Mouse (Mus musculus): Measurements from ENCODE around the gene Klf2. TPM values are rescaled to one million over a fixed set of nuclear protein-coding genes. Genes with fewer than 3 reads are reported as not detected.

Gene Klf2
- polyA plus RNA-seq, 1 experiment from 2014 or later, result 3.7 TPM

DNA sequence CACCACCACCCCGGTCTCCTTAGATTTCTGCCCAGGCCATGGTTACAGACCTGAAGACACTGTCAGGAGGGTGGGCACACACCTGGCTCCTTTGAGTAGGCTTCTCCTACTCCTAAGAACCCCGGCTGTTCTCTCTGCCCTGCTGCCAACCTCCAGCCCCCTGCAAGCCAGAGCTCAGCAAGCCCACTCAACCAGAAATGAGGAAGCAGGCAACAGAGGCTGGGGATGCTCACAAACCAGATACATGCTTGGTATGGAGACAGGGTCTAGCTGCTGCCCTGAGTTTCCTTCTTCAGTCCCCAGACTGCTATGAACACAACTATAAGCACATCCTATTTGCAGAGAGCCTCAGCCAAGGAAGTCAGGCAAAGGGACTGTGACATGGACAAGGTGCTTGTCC, 29.3 kb downstream of the Klf2 start:
- no peak overlapping the region for H3K4me3 ChIP-seq
- H3K4me1 ChIP-seq, result no peaks in the 10 kb centered on the region
- peaks cover 70% of the 10 kb centered on the region for H3K36me3 ChIP-seq (replicated peaks)
- no peaks in the 10 kb centered on the region for H3K27me3 ChIP-seq (replicated peaks; ENCODE audit: low read depth, poor library complexity, severe bottlenecking)
- no peak overlapping the region for H3K27ac ChIP-seq (replicated peaks)
- 97% methylated on average over 2 of the region's 2 CpGs for WGBS
- DNase-seq (ENCODE audit: low spot score), result no peak
- H3K9me3 ChIP-seq, result no peaks in the 10 kb centered on the region

DNA sequence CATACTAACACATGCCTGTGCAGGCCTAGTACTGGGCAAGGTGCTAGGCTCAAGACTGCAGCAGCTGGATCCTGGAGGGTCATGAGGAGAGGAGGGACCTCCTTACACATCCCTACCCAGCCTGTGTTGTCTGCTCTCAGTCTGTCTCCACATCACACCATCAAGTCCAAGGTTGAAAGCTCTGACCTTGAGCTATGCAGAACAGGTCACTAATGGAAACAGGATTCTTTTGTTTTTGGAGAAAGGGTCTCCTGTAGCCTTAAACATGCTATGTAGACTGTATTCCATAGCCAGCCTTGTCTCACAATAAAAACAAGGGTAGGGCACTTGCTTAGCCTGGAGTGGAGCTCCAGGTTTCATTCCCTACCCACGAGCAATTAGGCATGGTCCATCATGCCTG, 30.1 kb downstream of the Klf2 start:
- H3K36me3 ChIP-seq (replicated peaks), result peaks cover 75% of the 10 kb centered on the region
- 93% methylated on average over 1 of the region's 1 CpGs for WGBS

DNA sequence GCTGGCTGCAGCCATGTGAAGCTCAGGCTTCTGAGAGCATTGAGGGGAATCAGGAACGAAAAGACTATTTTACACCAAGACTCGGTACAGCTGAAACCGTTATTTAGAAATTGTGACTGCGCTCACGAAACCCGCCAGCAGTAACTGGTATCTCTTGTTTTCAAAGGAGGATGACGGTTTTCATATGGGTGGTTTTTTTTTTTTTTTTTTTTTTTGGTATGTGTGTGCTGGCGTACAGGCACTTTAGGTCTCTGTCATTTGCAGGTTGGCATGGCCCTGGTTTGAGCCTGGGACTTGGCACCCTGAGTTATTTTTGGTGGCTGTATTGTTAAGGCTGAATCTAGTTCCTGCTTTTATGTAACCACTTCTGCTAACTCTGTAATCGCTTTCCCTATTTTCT, 31.0 kb downstream of the Klf2 start:
- peaks cover 75% of the 10 kb centered on the region for H3K36me3 ChIP-seq (replicated peaks)
- H3K4me1 ChIP-seq, result no peaks in the 10 kb centered on the region
- 95% methylated on average over 9 of the region's 9 CpGs for WGBS

More for the DNA sequence above, 30.1 kb downstream of the Klf2 start:
- H3K4me3 ChIP-seq, result no peak overlapping the region
- H3K9me3 ChIP-seq, result no peaks in the 10 kb centered on the region
- no peaks in the 10 kb centered on the region for H3K27me3 ChIP-seq (replicated peaks; ENCODE audit: low read depth, poor library complexity, severe bottlenecking)
- no peaks in the 10 kb centered on the region for H3K4me1 ChIP-seq
- no peak for DNase-seq (ENCODE audit: low spot score)
- H3K27ac ChIP-seq (replicated peaks), result no peak overlapping the region

DNA sequence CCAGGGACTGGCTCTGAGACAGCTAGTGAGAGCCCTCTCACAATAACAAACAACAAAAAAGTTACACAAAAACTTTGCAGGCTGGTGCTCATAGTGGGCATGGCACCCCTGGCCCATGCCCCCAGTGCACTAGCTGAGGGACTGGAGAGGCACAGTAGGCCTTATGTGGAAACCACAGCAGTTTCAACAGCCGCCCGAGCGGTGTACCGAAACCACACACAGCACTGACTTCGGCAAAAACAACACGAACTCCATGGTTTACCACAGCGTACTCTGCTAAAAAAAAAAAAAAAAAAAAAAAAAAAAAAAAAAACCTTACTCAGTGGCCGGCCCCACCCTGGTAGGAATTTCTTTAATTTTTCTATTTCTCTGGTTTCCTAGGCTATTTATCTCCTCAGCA, 31.9 kb downstream of the Klf2 start:
- peaks cover 75% of the 10 kb centered on the region for H3K36me3 ChIP-seq (replicated peaks)
- no peak overlapping the region for H3K4me3 ChIP-seq
- DNase-seq (ENCODE audit: low spot score), result no peak
- no peaks in the 10 kb centered on the region for H3K27me3 ChIP-seq (replicated peaks; ENCODE audit: low read depth, poor library complexity, severe bottlenecking)
- no peaks in the 10 kb centered on the region for H3K9me3 ChIP-seq
- no peaks in the 10 kb centered on the region for H3K4me1 ChIP-seq
- 89% methylated on average over 8 of the region's 8 CpGs for WGBS
- H3K27ac ChIP-seq (replicated peaks), result no peak overlapping the region

More for the DNA sequence above, 31.0 kb downstream of the Klf2 start:
- H3K27ac ChIP-seq (replicated peaks), result no peak overlapping the region
- DNase-seq (ENCODE audit: low spot score), result no peak
- H3K9me3 ChIP-seq, result no peaks in the 10 kb centered on the region
- H3K4me3 ChIP-seq, result no peak overlapping the region
- H3K27me3 ChIP-seq (replicated peaks; ENCODE audit: low read depth, poor library complexity, severe bottlenecking), result no peaks in the 10 kb centered on the region

- H3K36me3 ChIP-seq (replicated peaks), result peaks cover 75% of the 10 kb centered on the region
Observed at GRCm38 (mm10) chr8:72351405-72352005, 32.7 kb downstream of the Klf2 start.

DNA sequence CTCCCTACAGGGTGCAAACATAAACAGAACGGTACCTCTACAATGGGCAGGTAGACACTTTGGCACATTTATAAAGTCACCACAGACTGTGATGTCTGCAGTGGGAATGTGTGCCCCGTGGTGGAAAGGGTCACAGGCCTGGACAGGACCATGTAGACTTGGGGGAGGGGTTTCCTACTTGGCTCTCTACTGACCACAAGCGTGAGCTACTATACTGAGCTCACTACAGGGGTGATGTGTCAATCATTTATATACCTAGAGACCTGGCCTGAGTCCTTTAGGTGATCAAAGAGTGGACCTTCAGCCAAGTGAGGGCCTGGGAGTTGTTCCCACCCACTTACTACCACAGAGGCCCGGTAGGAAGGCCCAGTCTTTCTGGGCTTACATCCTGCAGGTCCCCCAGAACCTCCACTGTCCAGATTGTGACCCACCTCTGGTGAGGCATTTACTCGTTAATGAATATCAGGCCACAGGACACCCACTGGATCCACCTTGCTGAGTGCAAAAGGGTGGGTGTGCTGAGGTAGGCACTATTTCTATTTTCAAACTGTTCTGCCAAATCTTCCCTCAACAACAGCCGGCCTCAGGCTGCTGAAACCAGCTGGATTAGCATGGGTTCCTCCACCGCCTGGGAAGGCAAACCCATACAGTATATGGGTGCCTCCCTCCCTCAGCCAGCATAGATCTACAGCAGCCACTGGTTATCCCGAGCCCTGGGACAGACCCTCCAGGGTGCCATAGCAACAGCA, 34.3 kb downstream of the Klf2 start:
- 88% methylated on average over 8 of the region's 8 CpGs for WGBS
- no peaks in the 10 kb centered on the region for H3K9me3 ChIP-seq
- H3K36me3 ChIP-seq (replicated peaks), result peaks cover 77% of the 10 kb centered on the region

More at GRCm38 (mm10) chr8:72351405-72352005, 32.7 kb downstream of the Klf2 start:
- Histone ChIP-seq H3K4me1 (no peaks in the 10 kb centered on the region), H3K4me3 (no peak overlapping the region), H3K27ac (replicated peaks) (no peak overlapping the region), H3K27me3 (replicated peaks; ENCODE audit: low read depth, poor library complexity, severe bottlenecking) (no peaks in the 10 kb centered on the region), H3K9me3 (no peaks in the 10 kb centered on the region)
- 89% methylated on average over 7 of the region's 7 CpGs for WGBS
- no peak for DNase-seq (ENCODE audit: low spot score)

DNA sequence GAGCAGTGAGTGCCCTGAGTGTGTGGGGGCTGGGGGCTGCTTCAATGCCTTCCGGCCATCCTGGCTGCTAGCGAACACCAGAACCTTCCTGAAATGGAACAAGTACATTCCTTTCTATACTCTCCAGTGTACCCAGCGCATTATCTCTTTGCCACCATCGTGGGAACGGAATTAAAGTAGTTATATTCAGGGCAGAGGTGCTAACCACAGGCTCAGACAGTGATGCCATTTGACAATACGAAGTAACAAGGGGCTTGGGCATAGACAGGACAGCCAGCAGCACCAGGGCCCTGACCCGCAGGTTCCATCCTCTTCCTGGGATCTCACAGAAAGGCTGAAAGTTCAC, 34.8 kb downstream of the Klf2 start:
- Histone ChIP-seq H3K9me3 (no peaks in the 10 kb centered on the region), H3K27me3 (replicated peaks; ENCODE audit: low read depth, poor library complexity, severe bottlenecking) (no peaks in the 10 kb centered on the region), H3K4me3 (no peak overlapping the region), H3K27ac (replicated peaks) (no peak overlapping the region), H3K4me1 (no peaks in the 10 kb centered on the region), H3K36me3 (replicated peaks) (peaks cover 77% of the 10 kb centered on the region)
- 86% methylated on average over 7 of the region's 7 CpGs for WGBS
- DNase-seq (ENCODE audit: low spot score), result no peak

More for the DNA sequence above, 34.3 kb downstream of the Klf2 start:
- no peak for DNase-seq (ENCODE audit: low spot score)
- Histone ChIP-seq H3K27ac (replicated peaks) (no peak overlapping the region), H3K4me3 (no peak overlapping the region), H3K27me3 (replicated peaks; ENCODE audit: low read depth, poor library complexity, severe bottlenecking) (no peaks in the 10 kb centered on the region), H3K4me1 (no peaks in the 10 kb centered on the region)

DNA sequence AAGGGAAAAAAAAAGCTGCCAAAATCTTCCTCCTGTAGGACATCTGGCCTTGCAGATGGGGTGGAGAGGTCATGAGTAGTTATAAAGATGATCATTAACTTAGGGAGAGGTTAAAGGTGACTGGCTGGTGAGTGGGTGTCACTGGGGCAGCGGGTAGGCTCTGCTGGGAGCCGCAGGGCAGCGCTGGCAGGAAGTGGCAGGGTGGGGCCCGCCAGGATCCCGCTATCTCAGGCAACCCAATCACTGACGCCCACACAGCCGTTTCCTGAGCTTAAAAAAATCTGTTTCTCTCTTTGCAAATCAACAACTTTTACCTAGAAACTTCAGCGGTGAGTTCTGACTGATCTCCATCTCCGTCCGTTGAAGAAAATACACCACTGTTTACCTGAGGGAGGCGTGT, 35.4 kb downstream of the Klf2 start:
- DNase-seq (ENCODE audit: low spot score), result no peak
- peaks cover 78% of the 10 kb centered on the region for H3K36me3 ChIP-seq (replicated peaks)
- no peaks in the 10 kb centered on the region for H3K4me1 ChIP-seq
- no peak overlapping the region for H3K4me3 ChIP-seq
- H3K27me3 ChIP-seq (replicated peaks; ENCODE audit: low read depth, poor library complexity, severe bottlenecking), result no peaks in the 10 kb centered on the region
- no peak overlapping the region for H3K27ac ChIP-seq (replicated peaks)
- 77% methylated on average over 11 of the region's 11 CpGs for WGBS
- no peaks in the 10 kb centered on the region for H3K9me3 ChIP-seq

DNA sequence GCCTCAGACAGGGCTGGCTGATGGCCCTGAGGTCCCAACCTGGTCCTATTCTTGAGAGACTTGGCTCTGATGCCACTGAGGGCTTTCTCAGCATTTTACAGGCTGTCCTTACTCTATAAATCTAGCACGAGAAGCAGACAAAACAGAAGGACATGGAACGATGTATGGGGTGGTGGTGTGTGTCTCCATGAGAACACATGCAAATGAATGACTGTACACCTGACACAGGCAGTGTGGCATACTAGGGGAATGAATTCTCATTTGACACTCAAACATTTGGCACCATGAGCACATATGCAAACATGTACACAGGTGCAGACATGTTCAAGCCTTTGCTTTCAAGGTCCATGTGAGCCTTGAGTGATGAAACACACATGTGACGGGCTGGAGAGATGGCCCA, 37.8 kb downstream of the Klf2 start:
- Histone ChIP-seq H3K4me1 (no peaks in the 10 kb centered on the region), H3K4me3 (no peak overlapping the region), H3K9me3 (no peaks in the 10 kb centered on the region), H3K27me3 (replicated peaks; ENCODE audit: low read depth, poor library complexity, severe bottlenecking) (no peaks in the 10 kb centered on the region), H3K36me3 (replicated peaks) (peaks cover 100% of the 10 kb centered on the region), H3K27ac (replicated peaks) (no peak overlapping the region)
- DNase-seq (ENCODE audit: low spot score), result no peak
- 91% methylated on average over 3 of the region's 3 CpGs for WGBS

GRCm38 (mm10) chr8:72360162-72360561, 41.3 kb downstream of the Klf2 start:
- Histone ChIP-seq H3K4me3 (no peak overlapping the region), H3K9me3 (no peaks in the 10 kb centered on the region), H3K27me3 (replicated peaks; ENCODE audit: low read depth, poor library complexity, severe bottlenecking) (no peaks in the 10 kb centered on the region), H3K27ac (replicated peaks) (no peak overlapping the region), H3K36me3 (replicated peaks) (peaks cover 100% of the 10 kb centered on the region), H3K4me1 (no peaks in the 10 kb centered on the region)
- no peak for DNase-seq (ENCODE audit: low spot score)

DNA sequence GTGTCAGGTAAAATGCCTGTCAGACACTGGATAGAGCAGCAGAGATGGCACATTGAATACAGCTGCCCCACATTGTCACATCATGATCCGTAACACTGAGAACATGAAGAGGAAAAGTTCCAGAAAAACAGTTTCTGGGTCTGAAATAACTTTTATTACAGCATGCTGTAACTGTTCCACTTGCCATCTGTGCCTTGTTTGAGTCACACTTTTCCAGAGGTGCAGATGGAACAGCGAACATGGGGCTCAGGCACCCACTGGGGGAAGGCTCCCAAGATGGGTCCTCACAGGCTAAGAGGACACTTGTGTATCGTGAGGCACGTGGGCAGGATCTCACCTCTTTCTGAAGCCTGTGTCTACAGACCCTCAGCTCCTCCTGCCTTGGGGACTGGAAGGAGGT, 43.9 kb downstream of the Klf2 start:
- 94% methylated on average over 4 of the region's 4 CpGs for WGBS
- Histone ChIP-seq H3K27ac (replicated peaks) (no peak overlapping the region), H3K4me1 (no peaks in the 10 kb centered on the region), H3K4me3 (no peak overlapping the region), H3K9me3 (no peaks in the 10 kb centered on the region), H3K36me3 (replicated peaks) (peaks cover 100% of the 10 kb centered on the region), H3K27me3 (replicated peaks; ENCODE audit: low read depth, poor library complexity, severe bottlenecking) (no peaks in the 10 kb centered on the region)
- DNase-seq (ENCODE audit: low spot score), result no peak

DNA sequence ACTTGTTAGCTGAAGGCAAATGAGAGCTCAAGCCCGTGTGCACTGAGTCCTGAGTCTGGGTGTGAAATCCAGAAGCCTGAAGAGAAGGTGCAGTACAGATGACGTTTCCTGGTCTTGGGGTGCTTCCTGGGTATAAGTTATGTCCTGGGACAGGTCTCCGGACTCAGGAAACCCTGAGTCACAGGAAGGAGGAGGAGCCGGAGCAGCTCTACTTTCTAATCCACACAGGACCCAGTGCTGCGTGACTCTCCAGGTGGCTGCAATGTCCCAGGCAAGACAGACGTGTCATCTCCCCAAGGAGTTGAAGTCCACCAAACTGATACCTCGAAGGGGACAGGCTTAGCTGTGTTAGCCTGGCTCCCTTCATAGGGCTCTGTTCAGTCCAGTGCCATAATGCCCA, 44.6 kb downstream of the Klf2 start:
- H3K27ac ChIP-seq (replicated peaks), result no peak overlapping the region
- no peaks in the 10 kb centered on the region for H3K9me3 ChIP-seq
- DNase-seq (ENCODE audit: low spot score), result no peak
- no peaks in the 10 kb centered on the region for H3K27me3 ChIP-seq (replicated peaks; ENCODE audit: low read depth, poor library complexity, severe bottlenecking)
- H3K36me3 ChIP-seq (replicated peaks), result peaks cover 100% of the 10 kb centered on the region
- H3K4me1 ChIP-seq, result no peaks in the 10 kb centered on the region
- no peak overlapping the region for H3K4me3 ChIP-seq
- WGBS, result 91% methylated on average over 7 of the region's 7 CpGs

- Histone ChIP-seq H3K4me3 (no peak overlapping the region), H3K36me3 (replicated peaks) (peaks cover 100% of the 10 kb centered on the region), H3K27ac (replicated peaks) (no peak overlapping the region), H3K4me1 (no peaks in the 10 kb centered on the region), H3K27me3 (replicated peaks; ENCODE audit: low read depth, poor library complexity, severe bottlenecking) (no peaks in the 10 kb centered on the region), H3K9me3 (no peaks in the 10 kb centered on the region)
- no peak for DNase-seq (ENCODE audit: low spot score)
- 97% methylated on average over 2 of the region's 2 CpGs for WGBS
Observed at GRCm38 (mm10) chr8:72365016-72365415, 46.2 kb downstream of the Klf2 start.

Measured in embryonic facial prominence, embryonic 10.5 days (tissue).